Mouse (Mus musculus) myocyte (in vitro differentiated cells): Measurements from ENCODE around the gene Acot11.
"Not testable (repeated sequence)": the region's sequence is repeated elsewhere in the genome, so short reads cannot be mapped to it uniquely, and the experiment has no call there.

Experiments used
- E2F4 ChIP-seq: IDR thresholded peaks from one replicate; pipeline ENCODE4 v1.6.1; 2011; ENCODE audit warnings: mild to moderate bottlenecking, control low read depth, moderate library complexity; ENCODE audit not compliant: insufficient read depth
- MAX ChIP-seq: IDR thresholded peaks from one replicate; pipeline ENCODE4 v1.6.1; 2011; ENCODE audit warnings: low read depth, mild to moderate bottlenecking, control low read depth
- MYOD1 ChIP-seq, 3 experiments: IDR thresholded peaks; one replicate each; pipeline ENCODE4 v1.6.1; 2011; ENCODE audit warnings: control low read depth in 2 of 3, low read depth in 2 of 3, mild to moderate bottlenecking in 2 of 3, moderate library complexity in 1 of 3; ENCODE audit not compliant: insufficient read length in 2 of 3, control insufficient read depth in 1 of 3
- MYOG ChIP-seq, 3 experiments: IDR thresholded peaks; one replicate each; pipeline ENCODE4 v1.6.1; 2011; ENCODE audit warnings: control low read depth in 2 of 3, low read depth in 2 of 3, mild to moderate bottlenecking in 2 of 3; ENCODE audit not compliant: insufficient read length in 2 of 3, control insufficient read depth in 1 of 3, insufficient read depth in 1 of 3
- POLR2A ChIP-seq: IDR thresholded peaks from one replicate; pipeline ENCODE4 v1.6.1; 2011; ENCODE audit warnings: low read depth, mild to moderate bottlenecking, control low read depth, moderate library complexity; ENCODE audit not compliant: insufficient read length
- POLR2AphosphoS2 ChIP-seq: IDR thresholded peaks from one replicate; pipeline ENCODE4 v1.6.1; 2011; ENCODE audit warnings: low read depth, control low read depth; ENCODE audit not compliant: insufficient read length
- SRF ChIP-seq: IDR thresholded peaks from one replicate; pipeline ENCODE4 v1.6.1; 2011; ENCODE audit warnings: low read depth; ENCODE audit not compliant: control insufficient read depth, insufficient read length
- TCF12 ChIP-seq: IDR thresholded peaks from one replicate; pipeline ENCODE4 v1.6.1; 2011; ENCODE audit warnings: mild to moderate bottlenecking, control low read depth; ENCODE audit not compliant: poor library complexity, insufficient read depth, severe bottlenecking
- USF1 ChIP-seq: IDR thresholded peaks from one replicate; pipeline ENCODE4 v1.6.1; 2011; ENCODE audit warnings: low read depth, mild to moderate bottlenecking, control low read depth, moderate library complexity

DNA sequence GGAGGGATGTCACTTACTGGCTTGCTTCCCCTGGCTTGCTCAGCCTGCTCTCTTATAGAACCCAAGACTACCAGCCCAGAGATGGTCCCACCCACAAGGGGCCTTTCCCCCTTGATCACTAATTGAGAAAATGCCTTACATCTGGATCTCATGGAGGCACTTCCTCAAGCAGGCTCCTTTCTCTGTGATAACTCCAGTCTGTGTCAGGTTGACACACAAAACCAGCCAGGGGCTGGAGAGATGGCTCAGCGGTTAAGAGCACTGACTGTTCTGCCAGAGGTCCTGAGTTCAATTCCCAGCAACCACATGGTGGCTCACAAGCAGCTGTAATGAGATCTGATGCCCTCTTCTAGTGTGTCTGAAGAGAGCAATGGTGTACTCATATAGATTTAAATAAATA, 67.9 kb downstream of the Acot11 start:
- not testable (repeated sequence) for TF ChIP-seq POLR2A; MAX; TCF12; E2F4; USF1; MYOD1 (IDR thresholded peaks at IDR 0.05; ENCODE audit: control insufficient read depth in 1 of 3, insufficient read length in 2 of 3, low read depth in 2 of 3); SRF; POLR2AphosphoS2; MYOG (IDR thresholded peaks at IDR 0.05; ENCODE audit: control insufficient read depth in 1 of 3, insufficient read depth in 1 of 3, insufficient read length in 2 of 3, low read depth in 2 of 3)
